Comparison of ENCODE assay signal across 10 mouse cellular contexts in the genomic region with DNA sequence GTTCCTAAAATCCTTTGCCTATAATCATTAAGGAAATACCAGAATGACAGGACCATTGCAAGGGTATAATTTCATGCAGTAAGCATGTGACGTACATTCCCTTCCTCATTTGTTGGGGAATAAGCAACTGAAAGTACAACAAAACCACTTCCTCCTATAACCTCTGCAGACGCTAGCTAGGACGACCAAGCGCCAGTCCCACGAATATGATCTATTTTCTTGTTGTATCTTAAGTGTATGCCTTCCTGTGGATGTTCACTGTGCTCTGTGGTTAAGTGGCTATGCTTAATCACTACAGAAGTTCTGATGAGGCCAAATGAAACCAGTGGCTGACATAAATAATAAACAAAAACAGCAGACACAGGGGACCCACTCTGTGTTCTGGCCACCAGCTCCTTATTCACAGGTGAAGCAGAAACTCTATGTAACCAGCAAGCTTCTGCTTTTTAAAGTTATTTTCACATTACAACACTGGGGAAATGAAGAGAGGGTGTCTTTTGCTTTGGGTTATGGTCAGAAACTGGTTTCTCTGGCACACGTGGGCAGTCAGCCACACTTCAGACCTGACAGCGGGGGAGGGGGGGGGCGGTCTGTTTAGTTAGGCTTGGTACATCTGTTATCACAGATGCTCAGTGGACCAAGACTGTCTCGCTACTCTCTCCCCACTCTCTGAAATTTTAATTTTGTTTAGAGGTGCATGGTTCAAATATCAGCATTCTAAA.
A peak's percentile ranks its signal among the peaks of the same experiment; 100 is the strongest.
DNase-seq lines count a peak whose midpoint lies in the region; ATAC-seq lines count a peak whose summit lies in the region.
"Had no signal": no experiment of that assay in that cellular context is flagged by ENCODE, and none has a peak within 500 bp of the region (broad histone marks: within the 10 kb centered on the region; RNA-seq: fewer than 3 reads in every experiment).

No protein-coding gene starts in this region.

- peak; percentile 51 for DNase-seq in heart, adult 8-10 months (ENCODE audit: low spot score)
- no peak for DNase-seq in heart, postnatal 36 days
- DNase-seq in B cell, adult 2 months: peak; percentile 65 to 67
- peak; percentile 73 for DNase-seq in brain, adult 2 months (ENCODE audit: low read depth, low spot score)
- no peak for DNase-seq in layer of hippocampus, postnatal 25 days (ENCODE audit: extremely low spot score in 1 of 2, low spot score in 1 of 2)
- no peak for DNase-seq in right cerebral cortex, postnatal 25 days
- no peak for DNase-seq in gastrocnemius, postnatal 4 days (ENCODE audit: low spot score in 2 of 2)
- DNase-seq: gastrocnemius, postnatal 14 days had no signal

- intact Hi-C loops in heart, postnatal 36 days (cut with DNase I): no loop called here

- peak; percentile 90 for ATAC-seq in neutrophil, adult 5-6 weeks (ENCODE audit: extremely low read depth, insufficient number of reproducible peaks, low FRiP score, poor library complexity, severe bottlenecking)
- ATAC-seq: Patski had no signal

Comparison
In these comparisons a context has a peak if more than half of its experiments do, and no peak if none do; other contexts are left out.
1. DNase-seq: peak in heart, adult 8-10 months (single experiment), B cell, adult 2 months (2 of 2) and brain, adult 2 months (single experiment); none in heart, postnatal 36 days (0 of 2), layer of hippocampus, postnatal 25 days (0 of 2), right cerebral cortex, postnatal 25 days (single experiment) and gastrocnemius, postnatal 4 days (0 of 2).